Mouse (Mus musculus) heart, embryonic 16.5 days (tissue): ENCODE data around the gene Olfr424. TPM values are rescaled to one million over a fixed set of nuclear protein-coding genes. Genes with fewer than 3 reads are reported as not detected.

Experiments used
- polyA plus RNA-seq: library from polyadenylated mRNA; unstranded; fragments of >200 nt; fragmentation: Nextera tagmentation; extraction: Ambion mirVana; gene quantifications from 2 replicates; pipeline ENCODE4 v1.2.1, GENCODE M21; 2015

Gene Olfr424
- polyA plus RNA-seq, 1 experiment from 2014 or later: not detected

Other genes starting within 250 kb of the Olfr424 start
- gene Ifi211, start 218.5 kb upstream of the Olfr424 start, polyA plus RNA-seq: 2.1 and 4.2 TPM in 2 replicates
- 4.7 and 12.2 TPM in 2 replicates for gene Mndal, start 189.0 kb upstream of the Olfr424 start, polyA plus RNA-seq
- 2.2 and 4.0 TPM in 2 replicates for gene Ifi203, start 188.8 kb upstream of the Olfr424 start, polyA plus RNA-seq
- gene Ifi202b, start 148.8 kb upstream of the Olfr424 start, polyA plus RNA-seq: not detected in 2 replicates
- 1.0 and 1.5 TPM in 2 replicates for gene Ifi205, start 99.7 kb upstream of the Olfr424 start, polyA plus RNA-seq
- gene Olfr433, start 90.8 kb upstream of the Olfr424 start, polyA plus RNA-seq: 0.06 TPM in 1 of 2 replicates, not detected in the other
- not detected in 2 replicates for gene Olfr432, start 82.3 kb upstream of the Olfr424 start, polyA plus RNA-seq
- not detected in 2 replicates for gene Olfr430, start 64.9 kb upstream of the Olfr424 start, polyA plus RNA-seq
- not detected in 2 replicates for gene Olfr429, start 47.2 kb upstream of the Olfr424 start, polyA plus RNA-seq
- not detected in 2 replicates for gene Olfr427, start 34.6 kb upstream of the Olfr424 start, polyA plus RNA-seq
- not detected in 2 replicates for gene Olfr231, start 10.4 kb upstream of the Olfr424 start, polyA plus RNA-seq
- not detected in 2 replicates for gene Olfr420, start 24.1 kb downstream of the Olfr424 start, polyA plus RNA-seq
- gene Spta1, start 41.3 kb downstream of the Olfr424 start, polyA plus RNA-seq: 1.6 and 1.8 TPM in 2 replicates
- not detected in 2 replicates for gene Olfr419, start 120.5 kb downstream of the Olfr424 start, polyA plus RNA-seq
- gene Mptx1, start 199.0 kb downstream of the Olfr424 start, polyA plus RNA-seq: not detected in 2 replicates
- gene Olfr417, start 233.6 kb downstream of the Olfr424 start, polyA plus RNA-seq: not detected in 2 replicates